Mouse (Mus musculus) small intestine, adult 2 months (tissue): Measurements from ENCODE around the gene Efhc1.

Experiments used
- CTCF ChIP-seq: fragments of 200-500 bp; IDR thresholded peaks from 2 replicates; pipeline ENCODE4 v1.5.1; 2012; ENCODE audit warnings: low read depth, mild to moderate bottlenecking, control low read depth, inconsistent platforms, low read length, moderate library complexity, mixed read lengths; ENCODE audit not compliant: insufficient replicate concordance, insufficient read length; ENCODE audit errors: extremely low read depth
- POLR2A ChIP-seq: fragments of 200-500 bp; IDR thresholded peaks from 2 replicates; pipeline ENCODE4 v1.6.1; 2012; ENCODE audit warnings: low read depth, mild to moderate bottlenecking, control low read depth, inconsistent platforms, low read length, moderate library complexity

DNA sequence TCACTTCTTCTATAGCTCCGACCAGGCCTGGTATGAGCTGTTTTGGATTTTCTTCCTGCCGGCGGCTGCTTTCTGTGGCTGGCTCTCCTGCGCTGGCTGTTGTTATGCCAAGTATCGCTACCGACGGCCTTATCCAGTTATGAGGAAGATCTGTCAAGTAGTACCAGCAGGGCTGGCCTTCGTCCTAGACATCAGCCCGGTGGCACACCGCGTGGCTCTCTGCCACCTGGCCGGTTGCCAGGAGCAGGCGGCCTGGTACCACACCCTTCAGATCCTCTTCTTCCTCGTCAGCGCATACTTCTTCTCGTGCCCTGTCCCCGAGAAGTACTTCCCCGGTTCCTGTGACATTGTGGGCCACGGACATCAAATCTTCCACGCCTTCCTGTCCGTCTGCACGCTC is 16.3 kb upstream of the Efhc1 start:
- TF ChIP-seq CTCF (no peak), POLR2A (no peak)
